Mouse (Mus musculus): ENCODE data around the gene Pank4.

The Pank4 gene

GRCm38 (mm10) chr4:154964581-154965235 is 785 bp downstream of the Pank4 start:
- in situ Hi-C loops (cut with MboI, MseI) = loop anchor here (10.0 kb wide), 1 partner anchor 280 kb away; the partner anchor contains the start of gene Faap20

DNA sequence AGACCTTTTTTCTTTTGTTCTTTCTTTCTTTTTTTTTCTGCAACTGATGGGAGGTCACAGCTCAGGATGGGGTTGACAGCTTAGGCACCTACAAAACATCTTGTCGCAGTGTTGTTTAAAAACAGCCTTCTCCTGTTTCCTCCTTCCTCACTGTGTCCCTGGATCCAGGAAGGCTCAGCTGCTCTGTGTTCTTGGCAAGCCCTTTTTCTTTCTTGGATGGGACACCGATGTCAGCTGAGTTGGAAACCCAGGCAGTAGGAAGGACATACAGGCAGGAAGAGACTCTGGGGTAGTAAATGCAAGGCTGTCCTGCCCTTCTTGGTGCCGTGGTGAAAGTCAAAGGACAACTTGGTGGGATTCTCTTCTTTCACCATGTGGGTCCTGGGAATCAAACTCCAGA is 1.9 kb downstream of the Pank4 start:
- in situ Hi-C loops (cut with MboI, MseI) = loop anchor here (10.0 kb wide), 1 partner anchor 279 kb away; the partner anchor contains the start of gene Faap20

DNA sequence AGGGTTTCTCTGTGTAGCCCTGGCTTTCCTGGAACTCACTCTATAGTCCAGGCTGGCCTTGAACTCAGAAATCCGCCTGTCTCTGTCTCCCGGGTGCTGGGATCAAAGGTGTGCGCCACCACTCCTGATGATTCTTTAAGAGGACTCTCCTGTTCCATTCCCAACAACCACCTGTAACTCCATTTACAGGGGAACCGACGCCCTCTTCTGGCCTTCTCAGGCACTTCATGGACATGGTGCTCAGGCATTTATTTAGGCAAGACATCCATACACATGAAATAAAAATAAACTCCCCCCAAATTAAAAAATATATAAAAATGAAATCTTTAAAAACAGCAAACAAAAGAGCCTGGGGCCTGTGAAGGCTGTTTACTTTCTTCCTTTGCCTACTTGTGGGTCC is 3.2 kb downstream of the Pank4 start:
- in situ Hi-C loops (cut with MboI, MseI) = loop anchor here (10.0 kb wide), 1 partner anchor 278 kb away; the partner anchor contains the start of gene Faap20

DNA sequence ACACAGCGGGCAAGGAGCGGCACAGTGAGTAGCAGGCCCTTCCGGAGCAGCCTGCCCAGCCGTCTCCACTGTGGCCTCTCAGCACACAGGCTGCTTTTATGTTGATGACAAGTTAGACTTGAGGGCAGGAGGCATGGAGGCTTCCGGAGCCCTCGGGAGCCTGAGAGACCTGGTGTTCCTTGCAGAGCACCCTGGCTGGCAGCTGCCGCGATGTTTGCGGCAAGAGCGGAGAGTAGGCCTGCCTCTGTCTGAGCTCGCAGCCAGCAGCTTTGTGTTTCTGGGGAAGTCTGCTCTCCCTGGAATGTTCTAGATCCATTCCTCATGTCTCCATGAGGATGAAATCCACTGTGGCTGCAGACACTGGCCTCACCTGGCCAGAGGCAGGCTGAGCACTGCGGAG is 8.6 kb downstream of the Pank4 start:
- in situ Hi-C loops (cut with MboI, MseI) = no loop called here

GRCm38 (mm10) chr4:154974163-154974611 is 10.3 kb downstream of the Pank4 start:
- in situ Hi-C loops (cut with MboI, MseI) = no loop called here

DNA sequence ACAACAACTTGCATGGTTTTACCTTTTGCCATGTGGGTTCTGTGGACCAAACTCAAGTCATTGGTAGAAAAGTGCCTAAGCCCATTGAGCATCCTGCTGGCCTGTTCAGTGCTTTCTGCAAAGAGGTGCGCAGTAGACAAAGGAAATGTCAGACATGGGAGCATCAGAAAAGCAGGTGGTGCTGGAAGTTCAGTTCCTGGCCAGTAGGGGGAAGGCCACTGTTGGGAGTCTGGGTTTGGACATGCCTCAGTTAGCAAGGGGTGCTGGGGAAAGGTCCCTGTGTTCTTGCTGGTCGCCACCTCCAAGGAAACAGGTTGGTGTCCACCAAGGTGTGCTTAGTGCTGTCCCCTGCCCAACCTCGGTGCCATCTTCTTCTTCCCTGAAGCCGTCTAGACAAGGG is 16.2 kb downstream of the Pank4 start:
- in situ Hi-C loops (cut with MboI, MseI) = loop anchor here (10.0 kb wide), 1 partner anchor 85 kb away; the partner anchor contains the start of gene Pex10

DNA sequence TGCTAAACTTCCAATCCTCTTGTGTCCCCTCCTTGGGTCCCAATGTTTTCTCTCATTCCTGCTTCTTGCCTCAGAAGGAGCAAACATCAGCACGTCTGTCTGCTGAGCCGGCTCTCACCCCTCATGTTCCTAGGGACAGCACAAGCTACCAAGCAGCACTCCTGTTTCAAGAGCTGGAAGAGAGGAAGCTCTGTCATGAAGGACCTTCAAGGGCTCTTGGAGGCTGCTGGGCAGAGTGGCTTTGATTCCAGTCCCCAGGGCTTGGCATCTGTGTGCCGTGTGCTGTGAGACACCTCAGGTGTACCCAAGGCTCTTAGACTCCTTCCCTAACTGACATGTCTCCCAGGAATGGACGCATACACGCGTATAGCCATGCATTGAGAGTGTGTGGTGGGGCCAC is 17.2 kb downstream of the Pank4 start:
- in situ Hi-C loops (cut with MboI, MseI) = loop anchor here (10.0 kb wide), 1 partner anchor 84 kb away; the partner anchor contains the start of gene Pex10

GRCm38 (mm10) chr4:154981530-154981929 is 17.6 kb downstream of the Pank4 start:
- in situ Hi-C loops (cut with MboI, MseI) = loop anchor here (10.0 kb wide), 1 partner anchor 83 kb away; the partner anchor contains the start of gene Pex10

DNA sequence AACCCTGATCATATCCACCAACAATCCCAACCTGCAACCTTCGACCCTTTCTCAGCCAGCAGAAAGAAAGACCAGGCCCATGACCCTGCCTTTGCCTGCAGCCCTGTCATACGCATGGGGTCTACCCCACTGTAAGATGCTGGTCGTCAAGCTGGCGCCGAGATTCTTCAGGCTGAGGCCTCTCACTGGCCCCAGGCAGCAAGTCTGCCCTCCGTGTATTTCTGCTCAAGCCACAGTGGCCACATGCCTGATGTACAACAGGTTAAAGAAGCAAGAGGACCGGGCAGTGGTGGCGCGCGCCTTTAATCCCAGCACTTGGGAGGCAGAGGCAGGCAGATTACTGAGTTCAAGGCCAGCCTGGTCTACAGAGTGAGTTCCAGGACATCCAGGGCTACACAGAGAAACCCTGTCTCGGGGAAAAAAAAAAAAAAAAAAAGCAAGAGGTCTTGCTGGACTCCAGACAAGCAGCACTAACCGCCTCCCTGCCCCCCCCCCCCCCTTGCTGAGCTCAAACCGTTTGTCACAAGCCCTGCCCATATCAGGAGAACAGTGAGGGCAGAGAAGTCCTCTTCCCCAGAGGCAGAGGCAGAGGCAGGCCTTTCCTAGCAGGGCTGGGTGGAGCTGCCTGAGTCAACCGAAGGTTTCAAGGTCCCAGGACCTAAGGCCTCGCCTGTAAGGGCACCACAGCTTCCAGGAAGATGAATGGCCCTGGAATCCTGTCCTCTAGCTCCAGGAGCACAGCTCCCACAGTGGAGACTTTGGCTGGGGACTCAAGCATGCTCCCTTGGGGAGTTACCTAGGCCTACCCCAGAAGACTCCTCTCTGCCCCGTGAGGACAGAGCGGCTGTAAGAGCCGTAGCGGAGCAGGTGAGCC is 18.6 kb downstream of the Pank4 start:
- in situ Hi-C loops (cut with MboI, MseI) = loop anchor here (10.0 kb wide), 1 partner anchor 82 kb away; the partner anchor contains the start of gene Pex10

- in situ Hi-C loops (cut with MboI, MseI) = loop anchor here (10.0 kb wide), 1 partner anchor 81 kb away; the partner anchor contains the start of gene Pex10
These were observed 19.8 kb downstream of the Pank4 start for GRCm38 (mm10) chr4:154983767-154984166.

GRCm38 (mm10) chr4:154985151-154985777 is 21.3 kb downstream of the Pank4 start:
- in situ Hi-C loops (cut with MboI, MseI) = loop anchor here (10.0 kb wide), 1 partner anchor 80 kb away; the partner anchor contains the start of gene Pex10

GRCm38 (mm10) chr4:154986096-154986495 is 22.2 kb downstream of the Pank4 start:
- in situ Hi-C loops (cut with MboI, MseI) = loop anchor here (10.0 kb wide), 1 partner anchor 79 kb away; the partner anchor contains the start of gene Pex10

DNA sequence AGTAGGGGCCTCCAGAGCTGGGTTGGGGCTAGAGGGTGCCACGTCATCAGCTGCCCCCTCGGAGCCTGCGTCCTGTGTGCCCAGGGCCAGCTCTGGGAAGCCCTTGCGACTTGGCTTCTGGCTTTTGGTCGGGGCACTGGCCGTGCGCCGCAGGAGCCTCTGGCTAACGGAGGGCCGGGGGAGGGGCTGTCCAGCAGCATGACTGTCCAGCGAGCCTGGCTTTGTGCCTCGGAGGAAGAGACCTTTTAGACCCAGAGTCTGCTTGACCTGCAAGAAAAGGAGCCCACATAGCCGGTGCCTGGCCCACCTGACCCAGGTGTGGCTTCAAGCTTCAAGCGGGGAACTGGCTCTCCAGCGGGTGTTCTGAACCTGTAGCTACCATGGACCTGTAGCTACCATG is 22.8 kb downstream of the Pank4 start:
- in situ Hi-C loops (cut with MboI, MseI) = loop anchor here (10.0 kb wide), 1 partner anchor 78 kb away; the partner anchor contains the start of gene Pex10

DNA sequence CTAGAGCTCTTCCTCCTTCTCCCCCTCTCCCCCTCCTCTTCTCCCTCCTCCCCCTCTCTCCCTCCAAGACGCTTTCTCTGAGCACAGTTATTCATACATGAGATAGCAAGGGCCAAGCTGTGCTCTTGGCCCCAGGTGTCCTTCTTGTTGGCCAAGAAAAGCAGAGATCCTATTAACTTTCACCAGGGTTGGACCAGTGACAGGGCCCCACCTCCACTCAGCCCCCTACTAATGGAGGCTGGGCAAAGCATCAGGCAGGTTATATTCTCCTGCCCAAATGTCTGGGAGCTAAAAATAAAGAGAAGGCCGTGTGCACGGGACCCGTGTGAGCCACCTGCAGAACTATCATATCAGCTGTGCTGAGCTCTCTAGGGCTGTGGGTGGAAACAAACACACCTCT is 31.0 kb downstream of the Pank4 start:
- in situ Hi-C loops (cut with MboI, MseI) = no loop called here

- in situ Hi-C loops (cut with MboI, MseI) = no loop called here
These were observed 32.7 kb downstream of the Pank4 start for GRCm38 (mm10) chr4:154996572-154997154.

DNA sequence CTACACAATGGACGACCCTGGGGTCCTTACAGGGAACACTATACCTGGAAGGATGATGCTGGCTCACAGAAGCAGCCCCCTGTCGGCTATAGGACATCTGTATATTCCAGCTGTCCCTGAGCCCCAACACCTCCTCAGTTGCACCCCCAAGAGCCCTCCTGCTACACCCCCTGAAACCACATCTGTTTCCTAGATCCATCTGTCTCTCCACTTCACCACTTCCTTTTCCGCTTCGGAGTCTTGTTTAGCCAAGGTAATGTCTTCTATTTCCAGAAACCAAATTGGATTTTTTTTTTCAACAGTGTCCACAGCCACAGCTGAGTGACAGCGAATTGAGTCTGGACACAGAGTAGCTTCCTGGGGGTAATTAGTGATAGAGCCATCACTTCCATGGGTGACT is 35.5 kb downstream of the Pank4 start:
- in situ Hi-C loops (cut with MboI, MseI) = no loop called here

DNA sequence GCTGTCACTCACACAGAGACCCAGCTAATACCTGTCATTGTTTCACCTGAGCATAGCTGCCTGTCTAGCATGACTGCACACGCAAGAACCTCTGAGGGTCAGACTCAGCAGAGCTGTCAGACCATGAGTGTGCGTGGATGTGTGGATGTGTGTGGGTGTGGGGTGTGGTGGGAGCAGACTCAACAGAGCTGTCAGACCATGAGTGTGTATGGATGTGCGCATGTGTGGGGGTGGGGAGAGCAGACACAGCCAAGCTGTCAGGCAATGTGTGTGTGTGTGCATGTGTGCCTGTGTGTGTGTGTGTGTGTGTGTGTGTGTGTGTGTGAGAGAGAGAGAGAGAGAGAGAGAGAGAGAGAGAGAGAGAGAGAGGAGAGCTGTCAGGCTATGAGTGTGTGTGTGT is 41.4 kb downstream of the Pank4 start:
- in situ Hi-C loops (cut with MboI, MseI) = no loop called here

DNA sequence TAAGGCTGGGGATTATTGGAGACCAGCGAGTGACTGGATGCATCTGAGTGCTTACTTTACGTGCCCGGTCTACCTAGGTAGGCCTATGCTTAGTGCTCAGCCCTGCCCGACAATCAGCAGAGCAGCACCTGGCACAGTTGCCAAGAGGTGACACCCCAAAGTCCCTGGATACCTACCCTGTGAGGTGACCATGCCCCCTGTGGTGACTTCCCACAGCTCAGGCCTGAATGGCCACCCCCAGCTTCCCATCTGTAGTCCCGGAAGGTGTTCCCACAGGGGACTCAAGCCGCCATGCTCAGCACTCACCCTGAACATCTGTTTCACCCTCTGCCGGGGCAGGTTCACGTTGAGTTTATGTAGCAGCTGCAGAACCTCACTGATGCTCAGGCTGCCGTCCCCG is 42.4 kb downstream of the Pank4 start:
- in situ Hi-C loops (cut with MboI, MseI) = no loop called here

DNA sequence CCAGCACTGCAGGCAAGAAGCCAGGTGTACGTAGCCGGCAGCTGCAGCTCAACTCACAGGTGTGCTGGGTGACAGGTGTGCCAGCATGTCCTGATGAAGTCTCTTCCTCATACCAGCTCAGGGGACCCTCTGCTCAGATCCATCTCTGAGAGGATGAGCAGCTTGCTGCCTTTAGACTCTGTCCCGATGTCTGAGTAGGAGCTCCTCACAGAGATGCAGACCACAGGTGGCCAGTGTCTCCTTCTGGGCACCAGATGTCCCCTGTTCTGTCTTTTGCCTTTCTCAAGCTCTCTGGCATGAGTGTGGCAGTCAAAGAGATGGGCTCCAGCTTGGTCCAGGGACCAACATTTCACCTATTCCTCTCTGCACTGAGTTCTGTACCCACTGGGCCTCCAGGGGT is 43.7 kb downstream of the Pank4 start:
- in situ Hi-C loops (cut with MboI, MseI) = no loop called here

DNA sequence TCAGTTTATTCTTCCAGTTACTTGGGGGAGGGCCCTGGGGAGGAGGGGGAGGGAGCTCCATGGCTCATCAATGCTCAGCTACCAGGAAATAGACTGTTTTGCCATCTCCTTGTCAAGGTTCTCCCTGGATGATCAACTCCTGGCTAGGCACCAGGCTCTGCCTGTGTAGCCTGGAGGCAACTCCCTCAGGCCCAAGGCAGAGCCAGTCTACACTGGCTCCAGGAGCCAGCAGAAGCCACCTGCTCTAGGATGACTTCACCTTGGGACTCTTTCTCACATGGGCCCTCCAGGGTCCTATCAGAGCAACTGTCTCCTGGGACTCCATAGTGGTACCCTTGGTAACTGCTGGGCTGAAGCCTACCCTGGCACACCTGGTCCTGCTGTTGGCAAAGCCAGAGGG is 44.2 kb downstream of the Pank4 start:
- in situ Hi-C loops (cut with MboI, MseI) = no loop called here

GRCm38 (mm10) chr4:155009216-155009615 is 45.3 kb downstream of the Pank4 start:
- in situ Hi-C loops (cut with MboI, MseI) = no loop called here

Measured in regulatory T cell (primary cell).